Mouse (Mus musculus) midbrain, embryonic 14.5 days (tissue): ENCODE results near the gene Apoe. TPM values are rescaled to one million over a fixed set of nuclear protein-coding genes. Genes with fewer than 3 reads are reported as not detected.

Source experiments
- ATAC-seq: fragments of 200-750 bp; cut with Nextera tagmentation; 2 replicates; pipeline ENCODE4 v1.8.0; 2017; ENCODE audit warnings: moderate number of reproducible peaks, moderate library complexity; ENCODE audit not compliant: low FRiP score, low TSS enrichment
- DNase-seq: peaks from one replicate; pipeline ENCODE4 v3.0.0-alpha.2; 2015
- H3K27ac ChIP-seq: fragments of 300-500 bp; sonication (generic); replicated peaks from 2 replicates; pipeline ENCODE4 v1.5.1; 2014; ENCODE audit warnings: mild to moderate bottlenecking, low read depth, low read length, moderate library complexity
- H3K27me3 ChIP-seq: fragments of 300-500 bp; sonication (generic); 2 replicates; pipeline ENCODE4 v1.6.1; 2014; ENCODE audit warnings: low read length, control low read depth, mixed read lengths; ENCODE audit not compliant: control insufficient read depth, insufficient read depth
- H3K36me3 ChIP-seq: fragments of 300-500 bp; sonication (generic); 2 replicates; pipeline ENCODE4 v1.6.1; 2014; ENCODE audit warnings: low read length, control low read depth; ENCODE audit not compliant: control insufficient read depth, insufficient read depth
- H3K4me1 ChIP-seq: fragments of 300-500 bp; sonication (generic); 2 replicates; pipeline ENCODE4 v1.6.1; 2014; ENCODE audit warnings: mild to moderate bottlenecking, antibody characterized with exemption, low read length, control low read depth; ENCODE audit not compliant: control insufficient read depth, insufficient read depth
- H3K4me2 ChIP-seq: fragments of 300-500 bp; sonication (generic); 2 replicates; pipeline ENCODE4 v1.6.1; 2014; ENCODE audit warnings: mild to moderate bottlenecking, low read length, moderate library complexity
- H3K4me3 ChIP-seq: fragments of 300-500 bp; sonication (generic); replicated peaks from 2 replicates; pipeline ENCODE4 v1.5.1; 2014; ENCODE audit warnings: low read depth, low read length
- H3K9ac ChIP-seq: fragments of 300-500 bp; sonication (generic); replicated peaks from 2 replicates; pipeline ENCODE4 v1.6.1; 2014; ENCODE audit warnings: mild to moderate bottlenecking, low read length, moderate library complexity
- H3K9me3 ChIP-seq: fragments of 300-500 bp; sonication (generic); 2 replicates; pipeline ENCODE4 v1.6.1; 2016; ENCODE audit warnings: low read length, control low read depth, mixed read lengths; ENCODE audit not compliant: control insufficient read depth
- WGBS: fragments of 180-500 bp; shearing (Covaris S2); extraction: QIAGEN DNeasy Blood & Tissue Kit; methylation state at CpG from one replicate; pipeline ENCODE4 v1.1.7; 2014; 5-methylcytosine and 5-hydroxymethylcytosine counted together
- polyA plus RNA-seq: library from polyadenylated mRNA; unstranded; fragments of >200 nt; fragmentation: Nextera tagmentation; extraction: Ambion mirVana; gene quantifications from 2 replicates; pipeline ENCODE4 v1.2.1, GENCODE M21; 2014

Gene Apoe
- polyA plus RNA-seq, 1 experiment from 2014 or later: 265 TPM

- peaks cover 30% of the 10 kb centered on the region for H3K36me3 ChIP-seq
- no peak overlapping the region for H3K27ac ChIP-seq
- no peak overlapping the region for H3K4me3 ChIP-seq
- no peaks in the 10 kb centered on the region for H3K27me3 ChIP-seq
- ATAC-seq: no peak
- H3K9me3 ChIP-seq: no peaks in the 10 kb centered on the region
- WGBS: 9% methylated on average over 8 of the region's 8 CpGs
- peaks cover 2% of the 10 kb centered on the region for H3K4me1 ChIP-seq
- no peak overlapping the region for H3K4me2 ChIP-seq
- H3K9ac ChIP-seq: no peak overlapping the region
- peak; percentile 3 for DNase-seq
Observed at GRCm38 (mm10) chr7:19741329-19742031, 42.5 kb upstream of the Apoe start.

GRCm38 (mm10) chr7:19740269-19740668 is 41.3 kb upstream of the Apoe start:
- no peak overlapping the region for H3K9ac ChIP-seq
- H3K9me3 ChIP-seq: no peaks in the 10 kb centered on the region
- H3K27ac ChIP-seq: no peak overlapping the region
- H3K4me3 ChIP-seq: no peak overlapping the region
- no peak overlapping the region for H3K4me2 ChIP-seq
- ATAC-seq: no peak
- H3K36me3 ChIP-seq: peaks cover 37% of the 10 kb centered on the region
- DNase-seq: no peak
- H3K4me1 ChIP-seq: no peaks in the 10 kb centered on the region; the same call in 1 of the 2 replicates
- no peaks in the 10 kb centered on the region for H3K27me3 ChIP-seq
- WGBS: 91% methylated on average over 11 of the region's 11 CpGs

GRCm38 (mm10) chr7:19738771-19739170 is 39.8 kb upstream of the Apoe start:
- H3K4me2 ChIP-seq: no peak overlapping the region
- DNase-seq (no peak), ATAC-seq (no peak)
- H3K9ac ChIP-seq: no peak overlapping the region
- WGBS: 90% methylated on average over 3 of the region's 3 CpGs
- H3K4me1 ChIP-seq: no peaks in the 10 kb centered on the region
- H3K27me3 ChIP-seq: no peaks in the 10 kb centered on the region
- H3K36me3 ChIP-seq: peaks cover 43% of the 10 kb centered on the region
- no peak overlapping the region for H3K27ac ChIP-seq
- H3K9me3 ChIP-seq: no peaks in the 10 kb centered on the region
- H3K4me3 ChIP-seq: no peak overlapping the region

DNA sequence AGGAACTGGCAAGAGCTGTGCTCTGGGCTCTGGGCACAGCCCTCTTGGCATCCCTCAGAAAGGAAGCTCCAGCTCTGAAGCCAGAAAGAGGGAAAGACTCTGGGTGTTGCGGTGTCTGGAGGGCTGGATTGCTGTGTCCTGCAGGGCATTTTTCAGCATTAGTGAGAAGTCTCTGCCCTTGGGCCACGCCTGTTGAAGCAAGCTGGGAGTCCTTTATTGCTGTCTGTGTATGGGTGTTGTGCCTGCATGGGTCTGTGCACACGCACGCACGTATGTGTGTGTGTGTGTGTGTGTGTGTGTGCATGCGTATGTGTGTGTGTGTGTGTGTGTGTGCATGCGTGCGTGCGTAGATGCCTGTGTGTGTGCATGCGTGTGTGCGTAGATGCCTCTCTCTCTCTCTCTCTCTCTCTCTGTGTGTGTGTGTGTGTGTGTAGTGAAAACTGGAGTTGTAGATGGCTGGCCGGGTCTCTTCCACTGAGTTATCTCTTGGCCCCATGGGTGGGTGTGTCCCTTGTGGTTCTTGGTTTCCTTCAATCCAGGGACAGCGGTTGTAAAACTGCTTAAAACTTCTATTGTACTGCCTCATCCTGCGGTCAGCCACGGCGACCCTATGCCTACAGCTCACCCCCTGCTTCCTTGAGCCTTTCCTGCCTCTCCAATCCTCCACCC is 37.5 kb upstream of the Apoe start:
- Histone ChIP-seq H3K4me2 (no peak overlapping the region), H3K9ac (no peak overlapping the region), H3K4me1 (no peaks in the 10 kb centered on the region), H3K27ac (no peak overlapping the region), H3K4me3 (no peak overlapping the region), H3K9me3 (no peaks in the 10 kb centered on the region), H3K36me3 (peaks cover 56% of the 10 kb centered on the region), H3K27me3 (no peaks in the 10 kb centered on the region)
- no peak for ATAC-seq
- 93% methylated on average over 16 of the region's 16 CpGs for WGBS
- DNase-seq: no peak

DNA sequence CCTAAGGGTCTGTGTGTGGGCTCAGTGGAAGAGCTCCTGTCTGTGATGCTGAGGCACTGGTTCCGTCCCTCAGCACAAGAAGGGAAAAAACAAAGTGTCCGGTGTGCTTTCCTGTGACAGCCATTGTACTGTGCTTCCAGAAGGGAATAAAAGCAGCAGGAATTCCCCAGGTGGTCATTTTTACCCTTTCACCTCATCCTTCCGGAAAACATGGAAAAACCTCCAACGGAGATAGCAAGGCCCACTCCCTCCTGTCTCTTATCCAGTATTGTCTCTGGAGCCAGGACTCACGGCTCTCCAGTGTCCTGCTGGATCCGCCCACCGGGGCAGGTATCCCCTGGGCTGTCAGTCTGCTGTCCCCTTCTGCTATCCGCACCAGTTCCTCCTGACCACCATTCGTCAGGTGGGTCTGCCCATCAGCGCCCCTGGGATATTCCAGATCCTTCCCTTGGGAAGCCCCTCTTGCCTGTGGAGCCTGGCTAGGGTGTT is 35.2 kb upstream of the Apoe start:
- no peaks in the 10 kb centered on the region for H3K27me3 ChIP-seq
- H3K4me3 ChIP-seq: no peak overlapping the region
- no peak for DNase-seq
- WGBS: 91% methylated on average over 10 of the region's 10 CpGs
- no peak overlapping the region for H3K4me2 ChIP-seq
- H3K27ac ChIP-seq: no peak overlapping the region
- no peak overlapping the region for H3K9ac ChIP-seq
- H3K9me3 ChIP-seq: no peaks in the 10 kb centered on the region
- ATAC-seq: no peak
- H3K4me1 ChIP-seq: no peaks in the 10 kb centered on the region
- H3K36me3 ChIP-seq: peaks cover 79% of the 10 kb centered on the region

DNA sequence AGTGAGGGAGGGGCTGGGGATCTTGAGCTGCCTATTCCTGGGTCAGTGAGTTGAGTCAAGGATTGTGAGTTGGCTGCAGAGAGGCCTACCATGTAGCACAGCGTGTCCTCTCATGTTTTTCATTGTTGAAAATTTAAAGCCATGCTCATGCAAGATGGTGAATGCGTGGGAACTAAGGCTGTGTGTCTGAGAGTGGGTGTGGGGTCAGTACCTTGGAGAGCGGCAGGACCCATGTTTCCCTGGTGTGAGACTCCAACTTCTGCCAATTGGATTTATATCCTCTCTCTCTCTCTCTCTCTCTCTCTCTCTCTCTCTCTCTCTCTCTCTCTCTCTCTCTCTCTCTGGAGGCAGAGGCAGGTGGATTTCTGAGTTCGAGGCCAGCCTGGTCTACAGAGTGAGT is 27.6 kb upstream of the Apoe start:
- no peak overlapping the region for H3K9ac ChIP-seq
- H3K4me2 ChIP-seq: no peak overlapping the region
- 96% methylated on average over 4 of the region's 4 CpGs for WGBS
- no peak overlapping the region for H3K4me3 ChIP-seq
- DNase-seq (no peak), ATAC-seq (no peak)
- H3K27ac ChIP-seq: no peak overlapping the region
- H3K27me3 ChIP-seq: no peaks in the 10 kb centered on the region
- peaks cover 88% of the 10 kb centered on the region for H3K36me3 ChIP-seq
- no peaks in the 10 kb centered on the region for H3K9me3 ChIP-seq
- H3K4me1 ChIP-seq: no peaks in the 10 kb centered on the region

DNA sequence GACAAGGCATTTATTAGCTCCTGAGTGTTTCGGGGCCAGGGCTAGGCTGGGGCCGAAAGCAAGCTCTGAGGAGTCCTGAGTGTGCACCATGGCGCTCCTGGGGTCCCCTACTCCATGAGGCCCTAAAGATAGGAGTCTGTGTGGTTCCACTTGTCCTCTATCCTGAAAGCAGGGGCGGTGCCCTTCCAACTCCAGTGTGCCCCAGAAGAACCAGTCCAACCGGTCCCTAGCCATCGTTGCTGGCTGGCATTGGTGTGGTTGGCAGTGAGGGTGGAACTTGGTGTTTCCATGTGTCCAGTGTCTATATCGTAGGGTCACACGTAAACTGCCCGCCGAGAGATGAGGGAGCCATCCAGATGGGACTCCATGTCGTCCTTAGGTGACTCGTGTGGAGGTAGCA is 25.2 kb upstream of the Apoe start:
- Histone ChIP-seq H3K4me3 (no peak overlapping the region), H3K27ac (no peak overlapping the region), H3K9me3 (peaks cover 6% of the 10 kb centered on the region; the same call in 1 of the 2 replicates), H3K9ac (no peak overlapping the region), H3K36me3 (peaks cover 67% of the 10 kb centered on the region), H3K4me2 (no peak overlapping the region), H3K4me1 (no peaks in the 10 kb centered on the region), H3K27me3 (no peaks in the 10 kb centered on the region)
- ATAC-seq: no peak
- WGBS: 94% methylated on average over 12 of the region's 12 CpGs
- no peak for DNase-seq

DNA sequence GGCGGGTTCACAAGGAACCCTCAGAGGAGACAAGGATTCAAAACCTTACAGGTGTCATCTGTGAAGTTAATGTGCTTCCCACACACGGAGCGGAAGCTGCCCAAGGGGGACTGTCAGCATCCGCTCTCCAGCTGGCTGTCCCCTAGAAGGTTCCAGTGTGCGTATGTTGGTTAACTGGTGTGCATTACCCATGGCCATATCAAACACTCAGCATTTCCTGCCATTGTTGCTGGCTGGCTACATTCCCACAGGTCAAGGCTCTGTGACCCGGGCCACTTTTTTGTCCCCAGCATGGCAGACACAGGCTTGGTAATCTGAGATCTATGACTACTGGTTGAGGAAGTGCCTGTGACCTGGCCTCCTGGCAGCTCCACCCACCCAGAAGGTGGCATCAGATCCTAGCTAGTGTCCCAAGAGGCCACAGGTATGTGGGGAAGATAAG is 23.8 kb upstream of the Apoe start:
- Histone ChIP-seq H3K9me3 (peaks cover 6% of the 10 kb centered on the region; the same call in 1 of the 2 replicates), H3K4me1 (no peaks in the 10 kb centered on the region), H3K27me3 (no peaks in the 10 kb centered on the region), H3K4me2 (no peak overlapping the region), H3K36me3 (peaks cover 53% of the 10 kb centered on the region), H3K4me3 (no peak overlapping the region), H3K27ac (no peak overlapping the region), H3K9ac (no peak overlapping the region)
- DNase-seq (no peak), ATAC-seq (no peak)
- WGBS: 93% methylated on average over 6 of the region's 6 CpGs

GRCm38 (mm10) chr7:19719200-19719599 is 20.2 kb upstream of the Apoe start:
- DNase-seq (no peak), ATAC-seq (no peak)
- Histone ChIP-seq H3K9me3 (peaks cover 6% of the 10 kb centered on the region; the same call in 1 of the 2 replicates), H3K4me3 (no peak overlapping the region), H3K27me3 (no peaks in the 10 kb centered on the region), H3K27ac (no peak overlapping the region), H3K9ac (no peak overlapping the region), H3K4me2 (no peak overlapping the region), H3K36me3 (peaks cover 20% of the 10 kb centered on the region), H3K4me1 (peaks cover 11% of the 10 kb centered on the region)
- WGBS: 95% methylated on average over 4 of the region's 4 CpGs
